Mouse (Mus musculus) CH12.LX (cell line): ENCODE data around the gene Sun1.

Experiments used
- CTCF ChIP-seq, 2 experiments: IDR thresholded peaks in 1 of 2; conservative IDR thresholded peaks in 1 of 2; 2 replicates each; pipeline ENCODE4 v1.5.1; 2011 to 2012; ENCODE audit warnings: low read depth in 2 of 2, low read length in 2 of 2, improper control_type of control experiment in 1 of 2, inconsistent platforms in 1 of 2, mild to moderate bottlenecking in 1 of 2, moderate library complexity in 1 of 2
- EP300 ChIP-seq: IDR thresholded peaks from 2 replicates; pipeline ENCODE4 v1.6.1; 2011; ENCODE audit warnings: low read length, improper control_type of control experiment
- HCFC1 ChIP-seq: IDR thresholded peaks from 2 replicates; pipeline ENCODE4 v1.6.1; 2012; ENCODE audit warnings: low read depth, mild to moderate bottlenecking, inconsistent platforms, low read length, improper control_type of control experiment
- IRF4 ChIP-seq: IDR thresholded peaks from 2 replicates; pipeline ENCODE4 v1.6.1; 2014; ENCODE audit warnings: low read depth, mild to moderate bottlenecking, inconsistent platforms, low read length, improper control_type of control experiment
- POLR2A ChIP-seq: IDR thresholded peaks from 2 replicates; pipeline ENCODE4 v1.6.1; 2011; ENCODE audit warnings: low read depth, mild to moderate bottlenecking, improper control_type of control experiment, low read length
- POLR2AphosphoS2 ChIP-seq: IDR thresholded peaks from 2 replicates; pipeline ENCODE4 v1.6.1; 2011; ENCODE audit warnings: low read depth, low read length, improper control_type of control experiment
- TCF12 ChIP-seq: IDR thresholded peaks from 2 replicates; pipeline ENCODE4 v1.6.1; 2014; ENCODE audit warnings: low read depth, mild to moderate bottlenecking, inconsistent platforms, low read length, improper control_type of control experiment
- ZMIZ1 ChIP-seq: IDR thresholded peaks from 2 replicates; pipeline ENCODE4 v1.6.1; 2012; ENCODE audit warnings: low read depth, mild to moderate bottlenecking, inconsistent platforms, low read length, improper control_type of control experiment

GRCm38 (mm10) chr5:139241022-139241761 lies 40.8 kb downstream of the Sun1 start:
- TF ChIP-seq POLR2A (no peak), CTCF (conservative IDR thresholded peaks at IDR 0.05 in 1 of 2, IDR thresholded peaks at IDR 0.05 in 1 of 2; ENCODE audit: low read depth in 2 of 2, low read length in 2 of 2) (no peak), HCFC1 (no peak), EP300 (no peak), POLR2AphosphoS2 (no peak), IRF4 (no peak), TCF12 (no peak), ZMIZ1 (no peak)
